Mouse (Mus musculus) adipose tissue, adult 10 weeks (tissue): Measurements from ENCODE around the gene 4930433I11Rik. TPM values are rescaled to one million over a fixed set of nuclear protein-coding genes. Genes with fewer than 3 reads are reported as not detected.

Experiments
- polyA plus RNA-seq: library from polyadenylated mRNA; stranded (reverse); fragments of 350-450 nt; fragmentation: Illumina TruSeq; extraction: RNeasy Lipid Tissue Mini Kit (QIAGEN cat#74804); gene quantifications from one replicate; pipeline ENCODE4 v1.2.3, GENCODE M21; 2014; ENCODE audit warnings: low read depth, low replicate concordance

4930433I11Rik gene
- 0.20 TPM for polyA plus RNA-seq

DNA sequence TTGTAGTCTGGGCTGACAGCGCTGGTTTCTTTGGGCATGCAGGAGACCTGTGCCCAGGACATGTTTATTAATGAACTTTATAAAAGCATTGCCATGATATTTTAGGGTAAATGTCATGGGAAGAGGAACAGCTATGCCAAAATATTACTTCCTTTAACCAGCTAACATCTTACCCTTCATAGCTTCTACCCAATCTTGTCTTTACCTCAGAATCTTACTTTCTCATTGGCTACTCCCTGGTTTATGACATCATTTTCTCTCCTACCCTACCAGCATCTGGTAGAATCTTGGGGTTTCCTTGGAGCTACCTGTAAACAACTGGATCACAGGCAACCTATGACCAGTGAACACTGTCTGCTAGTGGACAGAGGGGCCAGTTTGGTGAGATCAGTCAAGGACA is at the start of gene 4930433I11Rik:
TSS of gene 4930433I11Rik (plus strand) at position 301 of the 400 bp plus-strand sequence.

DNA sequence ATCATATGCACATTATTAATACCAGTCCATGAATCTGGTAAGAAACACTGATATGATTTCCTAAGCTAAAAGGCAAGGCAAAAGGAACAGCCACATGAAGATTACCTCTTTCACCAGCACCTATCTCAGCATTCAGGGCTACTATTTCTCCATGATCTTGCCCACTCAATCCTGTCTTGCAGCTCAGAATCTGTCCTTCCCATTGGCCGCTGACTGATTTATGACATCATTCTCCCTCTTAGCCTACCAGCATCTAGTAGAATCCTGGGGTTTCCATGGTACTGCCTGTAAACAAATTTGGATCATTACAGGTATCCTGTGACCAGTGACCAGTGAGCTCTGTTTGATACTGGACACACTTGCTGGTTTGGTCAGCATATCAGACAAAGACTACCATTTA is 45.1 kb downstream of the 4930433I11Rik start, which contains the start of gene Gm4884:
TSS of gene Gm4884 (plus strand) at position 301 of the 400 bp plus-strand sequence.

Other genes starting within 250 kb of the 4930433I11Rik start
- 1.5 TPM for gene Vstm2b, start 89.2 kb upstream of the 4930433I11Rik start, polyA plus RNA-seq
- gene Gm4884, start 45.2 kb downstream of the 4930433I11Rik start, polyA plus RNA-seq = 0.11 TPM
- not detected for gene Gm5592, start 166.3 kb downstream of the 4930433I11Rik start, polyA plus RNA-seq